ENCODE assay signal across 19 mouse cellular contexts in genomic region chr13:64314041-64314440, GRCm38 (mm10). TPM values are rescaled to one million over a fixed set of nuclear protein-coding genes. Genes with fewer than 3 reads are reported as not detected.
DNase-seq lines count a peak whose midpoint lies in the region; ATAC-seq and TF ChIP-seq lines count a peak whose summit lies in the region.
"Had no signal": no experiment of that assay in that cellular context is flagged by ENCODE, and none has a peak within 500 bp of the region (broad histone marks: within the 10 kb centered on the region; RNA-seq: fewer than 3 reads in every experiment).

No protein-coding gene starts in this region.

- H3K9ac ChIP-seq in liver, adult 2 months (ENCODE audit: low read depth, low read length): no peak overlapping the region
- H3K9ac ChIP-seq in liver, embryonic 12.5 days: no peak overlapping the region
- no peak overlapping the region for H3K9ac ChIP-seq in liver, postnatal 0 days (replicated peaks)

- no peak for TF ChIP-seq POLR2A in liver, adult 2 months (IDR thresholded peaks at IDR 0.05; ENCODE audit: extremely low read depth, insufficient read depth, low read length)

- no peak overlapping the region for H3K4me3 ChIP-seq in liver, adult 2 months (ENCODE audit: insufficient read depth, low read depth, low read length)
- no peak overlapping the region for H3K4me3 ChIP-seq in liver, embryonic 12.5 days
- no peak overlapping the region for H3K4me3 ChIP-seq in liver, postnatal 0 days (ENCODE audit: low read depth, low read length)

- 36% methylated on average over 3 of the region's 3 CpGs for WGBS in liver, adult 2 months
- 65% methylated on average over 3 of the region's 3 CpGs for WGBS in liver, embryonic 12.5 days (ENCODE audit: insufficient replicate concordance)
- WGBS in liver, postnatal 0 days (ENCODE audit: insufficient replicate concordance): 71% methylated on average over 3 of the region's 3 CpGs

- no peaks in the 10 kb centered on the region for H3K27me3 ChIP-seq in liver, adult 2 months (ENCODE audit: control insufficient read depth, insufficient read depth, low read length)
- no peaks in the 10 kb centered on the region for H3K27me3 ChIP-seq in liver, embryonic 12.5 days (replicated peaks)
- no peaks in the 10 kb centered on the region for H3K27me3 ChIP-seq in liver, postnatal 0 days (ENCODE audit: insufficient read depth, low read length)
- H3K27me3 ChIP-seq: Patski had no signal

- no peaks in the 10 kb centered on the region for H3K9me3 ChIP-seq in liver, embryonic 12.5 days (replicated peaks)
- no peaks in the 10 kb centered on the region for H3K9me3 ChIP-seq in liver, postnatal 0 days (ENCODE audit: low read length)
- H3K9me3 ChIP-seq: G1E had no signal

- H3K79me2 ChIP-seq in liver, adult 2 months (ENCODE audit: control insufficient read depth, insufficient read depth, low read length): peaks cover 8% of the 10 kb centered on the region; the same call in 1 of the 2 replicates

- intact Hi-C loops in heart, postnatal 25 days (cut with DNase I): loop anchor here (10.0 kb wide), 1 partner anchor 801 kb away; the partner anchor contains the start of gene Mfsd14b

- no peak for ATAC-seq in liver, embryonic 12.5 days
- no peak for ATAC-seq in liver, postnatal 0 days
- ATAC-seq: activated CD4-positive, CD25-positive, alpha-beta regulatory T cell, adult 4 months; CD4-positive, CD25-positive, alpha-beta regulatory T cell, adult 4 months; Patski had no signal

- peak; percentile 74 for DNase-seq in heart, adult 11 months
- DNase-seq in heart, postnatal 25 days (ENCODE audit: low spot score): no peak
- DNase-seq in liver, adult 2 months (ENCODE audit: extremely low read depth, low read depth, low spot score): peak; percentile 99
- DNase-seq in liver, postnatal 0 days: no peak
- no peak for DNase-seq in liver
- DNase-seq: adrenal gland, adult 2 months; adrenal gland, adult 8-10 months; adrenal gland, postnatal 10 days; adrenal gland, postnatal 14 days; adrenal gland, postnatal 25 days; adrenal gland, postnatal 36 days; B cell, adult 2 months; cerebellum, adult 11 months; cerebellum, adult 18-20 months had no signal

- no peak for TF ChIP-seq EP300 in liver, postnatal 0 days (IDR thresholded peaks at IDR 0.05; ENCODE audit: low read depth)

- no peak for TF ChIP-seq CTCF in liver, adult 2 months (IDR thresholded peaks at IDR 0.05; ENCODE audit: low read depth, low read length)
- no peak for TF ChIP-seq CTCF in liver, postnatal 0 days (IDR thresholded peaks at IDR 0.05; ENCODE audit: low read depth)

- peaks cover 25% of the 10 kb centered on the region for H3K4me1 ChIP-seq in liver, adult 2 months (ENCODE audit: control insufficient read depth, insufficient read depth, low read length)
- H3K4me1 ChIP-seq in liver, embryonic 12.5 days: peaks cover 37% of the 10 kb centered on the region
- peaks cover 19% of the 10 kb centered on the region for H3K4me1 ChIP-seq in liver, postnatal 0 days (ENCODE audit: insufficient read depth)

- no peaks in the 10 kb centered on the region for H3K36me3 ChIP-seq in liver, adult 2 months (ENCODE audit: control insufficient read depth, insufficient read depth, low read length)
- no peaks in the 10 kb centered on the region for H3K36me3 ChIP-seq in liver, embryonic 12.5 days
- H3K36me3 ChIP-seq in liver, postnatal 0 days (replicated peaks; ENCODE audit: insufficient read depth, low read length): no peaks in the 10 kb centered on the region

- peak overlapping the region; percentile 57 for H3K27ac ChIP-seq in liver, adult 2 months (replicated peaks; ENCODE audit: insufficient read depth, low read depth, low read length)
- H3K27ac ChIP-seq in liver, embryonic 12.5 days: no peak overlapping the region
- H3K27ac ChIP-seq in liver, postnatal 0 days (ENCODE audit: low read depth): peak overlapping the region; percentile 78

- no peak overlapping the region for H3K4me2 ChIP-seq in liver, embryonic 12.5 days
- no peak overlapping the region for H3K4me2 ChIP-seq in liver, postnatal 0 days (ENCODE audit: low read depth, low read length)

RNA-seq across cellular contexts. Expression of gene Aaed1, which starts 1.5 kb away (rescaled TPM):
- total RNA-seq in heart, postnatal 25 days (2021): 10 to 100 TPM; 56.6 to 60.1 TPM
- 83.4 and 84.2 TPM in 2 replicates for total RNA-seq in liver, adult 2 months (2014; rRNA removed)
- polyA plus RNA-seq in liver, adult 2 months (2012; rRNA removed): 20.8 and 21.1 TPM in 2 replicates
- 28.2 and 28.6 TPM in 2 replicates for polyA plus RNA-seq in liver, embryonic 12.5 days (2016; fragmentation: Nextera tagmentation; extraction: Ambion mirVana)
- polyA plus RNA-seq in liver, postnatal 0 days (2015; fragmentation: Nextera tagmentation; extraction: Ambion mirVana): 37.8 and 39.3 TPM in 2 replicates

RNA-seq across cellular contexts. Expression of gene Cdc14b, which starts 39.0 kb away (rescaled TPM):
- 1 to 10 TPM; 7.0 to 9.0 TPM for total RNA-seq in heart, postnatal 25 days (2021)
- 31.7 and 35.8 TPM in 2 replicates for total RNA-seq in liver, adult 2 months (2014; rRNA removed)
- polyA plus RNA-seq in liver, adult 2 months (2012; rRNA removed): 6.7 and 7.6 TPM in 2 replicates
- polyA plus RNA-seq in liver, embryonic 12.5 days (2016; fragmentation: Nextera tagmentation; extraction: Ambion mirVana): 9.5 and 10.7 TPM in 2 replicates
- polyA plus RNA-seq in liver, postnatal 0 days (2015; fragmentation: Nextera tagmentation; extraction: Ambion mirVana): 4.5 and 5.3 TPM in 2 replicates

RNA-seq across cellular contexts. Expression of gene Ctsl, which starts 56.6 kb away (rescaled TPM):
- total RNA-seq in heart, postnatal 25 days (2021): 100 to 1,000 TPM; 227 to 243 TPM
- 624 and 654 TPM in 2 replicates for total RNA-seq in liver, adult 2 months (2014; rRNA removed)
- polyA plus RNA-seq in liver, adult 2 months (2012; rRNA removed): 252 and 300 TPM in 2 replicates
- 108 and 117 TPM in 2 replicates for polyA plus RNA-seq in liver, embryonic 12.5 days (2016; fragmentation: Nextera tagmentation; extraction: Ambion mirVana)
- polyA plus RNA-seq in liver, postnatal 0 days (2015; fragmentation: Nextera tagmentation; extraction: Ambion mirVana): 1,130 and 1,294 TPM in 2 replicates

Comparison
In these comparisons a context has a peak if more than half of its experiments do, and no peak if none do; other contexts are left out.
1. DNase-seq: peak in heart, adult 11 months (single experiment) and liver, adult 2 months (single experiment); none in heart, postnatal 25 days (single experiment), liver, postnatal 0 days (single experiment) and liver (single experiment).